Mouse (Mus musculus): ENCODE measurements around the gene Gdf11.

GRCm38 (mm10) chr10:128900698-128901097 lies 9.2 kb upstream of the Gdf11 start, which contains the start of gene Cd63:
- TF ChIP-seq CTCF (IDR thresholded peaks at IDR 0.05; ENCODE audit: control insufficient read depth, insufficient read depth, insufficient read length) (no peak), MAX (IDR thresholded peaks at IDR 0.05) (no peak), USF1 (IDR thresholded peaks at IDR 0.05; ENCODE audit: low read depth) (no peak), CEBPB (IDR thresholded peaks at IDR 0.05; ENCODE audit: low read depth) (no peak), MYOD1 (IDR thresholded peaks at IDR 0.05; ENCODE audit: control insufficient read depth, insufficient read length, low read depth) (no peak)
